In genomic region chr1:59788975-59789374, GRCm38 (mm10) we compare ENCODE assay signal across 18 mouse cellular contexts. TPM values are rescaled to one million over a fixed set of nuclear protein-coding genes. Genes with fewer than 3 reads are reported as not detected.
DNase-seq lines count a peak whose midpoint lies in the region; ATAC-seq lines count a peak whose summit lies in the region.
"Had no signal": no experiment of that assay in that cellular context is flagged by ENCODE, and none has a peak within 500 bp of the region (broad histone marks: within the 10 kb centered on the region; RNA-seq: fewer than 3 reads in every experiment).

No protein-coding gene starts in this region.

- no peak overlapping the region for H3K4me2 ChIP-seq in hindbrain, embryonic 11.5 days (replicated peaks; ENCODE audit: low read depth, low read length)
- H3K4me2 ChIP-seq in midbrain, embryonic 14.5 days (ENCODE audit: low read length) = peak overlapping the region; percentile 33
- H3K4me2 ChIP-seq: heart, embryonic 15.5 days had no signal

- no peak overlapping the region for H3K4me3 ChIP-seq in hindbrain, embryonic 11.5 days (ENCODE audit: low read depth, low read length)
- no peak overlapping the region for H3K4me3 ChIP-seq in midbrain, embryonic 14.5 days (replicated peaks; ENCODE audit: low read depth, low read length)
- H3K4me3 ChIP-seq: heart, embryonic 15.5 days; left cerebral cortex, adult 2 months had no signal

- no peak overlapping the region for H3K9ac ChIP-seq in hindbrain, embryonic 11.5 days (ENCODE audit: low read depth, low read length)
- 0 out of 2 replicates have a peak overlapping the region, but pooled peaks have one; percentile 17 for H3K9ac ChIP-seq in midbrain, embryonic 14.5 days (replicated peaks; ENCODE audit: low read length)
- H3K9ac ChIP-seq: heart, embryonic 15.5 days; liver, embryonic 14.5 days had no signal

- no peak for DNase-seq in cerebellum, adult 8-10 months
- DNase-seq in brain, adult 2 months (ENCODE audit: low read depth, low spot score) = peak; percentile 55
- peak; percentile 26 for DNase-seq in hindbrain, embryonic 11.5 days (ENCODE audit: low spot score)
- DNase-seq in midbrain, embryonic 14.5 days = peak; percentile 77
- DNase-seq in adipocyte (ENCODE audit: low spot score) = no peak
- DNase-seq in heart, postnatal 10 days = no peak
- no peak for DNase-seq in spleen, adult 12 weeks (ENCODE audit: low spot score)
- DNase-seq: adrenal gland, postnatal 36 days; cerebellum, adult 11-12 months; gastrocnemius, postnatal 25 days; kidney, postnatal 36 days; lung, postnatal 4 days; right cerebral cortex, postnatal 14 days had no signal

- no peak overlapping the region for H3K27ac ChIP-seq in hindbrain, embryonic 11.5 days (ENCODE audit: low read depth, low read length)
- H3K27ac ChIP-seq in midbrain, embryonic 14.5 days (replicated peaks; ENCODE audit: low read depth, low read length) = peak overlapping the region; percentile 64
- H3K27ac ChIP-seq: heart, embryonic 15.5 days; left cerebral cortex, adult 2 months; liver, embryonic 14.5 days had no signal

- intact Hi-C loops in heart, postnatal 10 days (cut with DNase I) = no loop called here

- H3K27me3 ChIP-seq in hindbrain, embryonic 11.5 days (ENCODE audit: control insufficient read depth, insufficient read depth, low read length) = no peaks in the 10 kb centered on the region
- no peaks in the 10 kb centered on the region for H3K27me3 ChIP-seq in midbrain, embryonic 14.5 days (ENCODE audit: control insufficient read depth, insufficient read depth, low read length)
- H3K27me3 ChIP-seq: heart, embryonic 15.5 days had no signal

- H3K9me3 ChIP-seq in hindbrain, embryonic 11.5 days (ENCODE audit: control insufficient read depth, low read length) = no peaks in the 10 kb centered on the region
- H3K9me3 ChIP-seq in midbrain, embryonic 14.5 days (ENCODE audit: control insufficient read depth, low read length) = no peaks in the 10 kb centered on the region
- H3K9me3 ChIP-seq: heart, embryonic 15.5 days had no signal

- H3K4me1 ChIP-seq in hindbrain, embryonic 11.5 days (replicated peaks; ENCODE audit: control insufficient read depth, insufficient read depth, low read length) = no peaks in the 10 kb centered on the region
- H3K4me1 ChIP-seq in midbrain, embryonic 14.5 days (ENCODE audit: control insufficient read depth, insufficient read depth, low read length) = peaks cover 7% of the 10 kb centered on the region; the same call in 1 of the 2 replicates

- ATAC-seq in cerebellum, adult (ENCODE audit: insufficient number of reproducible peaks, low FRiP score, low TSS enrichment) = peak; percentile 52; the same call in 1 of the 2 replicates
- no peak for ATAC-seq in hindbrain, embryonic 11.5 days (ENCODE audit: low FRiP score)
- peak; percentile 81; the same call in 1 of the 2 replicates for ATAC-seq in midbrain, embryonic 14.5 days (ENCODE audit: low FRiP score, low TSS enrichment)
- ATAC-seq: intestine, postnatal 0 days had no signal

- WGBS in hindbrain, embryonic 11.5 days = 47% methylated on average over 6 of the region's 6 CpGs
- WGBS in midbrain, embryonic 14.5 days = 8% methylated on average over 6 of the region's 6 CpGs

- no peaks in the 10 kb centered on the region for H3K36me3 ChIP-seq in hindbrain, embryonic 11.5 days (ENCODE audit: control insufficient read depth, insufficient read depth, low read length)
- H3K36me3 ChIP-seq in midbrain, embryonic 14.5 days (ENCODE audit: control insufficient read depth, insufficient read depth, low read length) = no peaks in the 10 kb centered on the region
- H3K36me3 ChIP-seq: heart, embryonic 15.5 days had no signal

RNA-seq across cellular contexts. Expression of gene Bmpr2, which starts 25.8 kb away (rescaled TPM):
- 14.1 and 17.0 TPM in 2 replicates for polyA plus RNA-seq in hindbrain, embryonic 11.5 days (2014; fragmentation: Nextera tagmentation; extraction: Ambion mirVana)
- 19.0 TPM in 2 replicates for polyA plus RNA-seq in midbrain, embryonic 14.5 days (2014; fragmentation: Nextera tagmentation; extraction: Ambion mirVana)
- total RNA-seq in heart, postnatal 10 days (2021) = 10 to 100 TPM; 51.1 to 52.2 TPM

Comparison
In these comparisons a context has a peak if more than half of its experiments do, and no peak if none do; other contexts are left out.
1. DNase-seq: peak in brain, adult 2 months (single experiment), hindbrain, embryonic 11.5 days (single experiment) and midbrain, embryonic 14.5 days (single experiment); none in cerebellum, adult 8-10 months (single experiment), adipocyte (single experiment), heart, postnatal 10 days (0 of 2) and spleen, adult 12 weeks (single experiment).